In genomic region chr15:82186131-82186530, GRCm38 (mm10) we compare ENCODE assay signal across 13 mouse cellular contexts. TPM values are rescaled to one million over a fixed set of nuclear protein-coding genes. Genes with fewer than 3 reads are reported as not detected.
DNase-seq lines count a peak whose midpoint lies in the region; ATAC-seq lines count a peak whose summit lies in the region.
"Had no signal": no experiment of that assay in that cellular context is flagged by ENCODE, and none has a peak within 500 bp of the region (broad histone marks: within the 10 kb centered on the region; RNA-seq: fewer than 3 reads in every experiment).

No protein-coding gene starts in this region.

- intact Hi-C loops in left cerebral cortex, postnatal 4 days (cut with DNase I), result no loop called here

- peaks cover 25% of the 10 kb centered on the region for H3K9me3 ChIP-seq in erythroblast, embryonic 14.5 days (ENCODE audit: control insufficient read depth, low read length)
- H3K9me3 ChIP-seq in intestine, embryonic 16.5 days (ENCODE audit: control insufficient read depth, low read length), result no peaks in the 10 kb centered on the region

- H3K4me2 ChIP-seq in intestine, embryonic 16.5 days (ENCODE audit: low read depth, low read length), result no peak overlapping the region

- ATAC-seq in intestine, embryonic 16.5 days, result peak; percentile 29
- ATAC-seq: forebrain, embryonic 14.5 days had no signal

- 78% methylated on average over 14 of the region's 14 CpGs for WGBS in intestine, embryonic 16.5 days

- peaks cover 68% of the 10 kb centered on the region for H3K4me1 ChIP-seq in erythroblast, embryonic 14.5 days (ENCODE audit: control insufficient read depth)
- H3K4me1 ChIP-seq in intestine, embryonic 16.5 days (ENCODE audit: control insufficient read depth, insufficient read depth, low read length), result no peaks in the 10 kb centered on the region

- H3K27ac ChIP-seq in intestine, embryonic 16.5 days (ENCODE audit: low read length), result no peak overlapping the region

- H3K9ac ChIP-seq in intestine, embryonic 16.5 days (ENCODE audit: low read depth, low read length), result no peak overlapping the region

- H3K27me3 ChIP-seq in erythroblast, embryonic 14.5 days (ENCODE audit: control insufficient read depth), result no peaks in the 10 kb centered on the region; the same call in 1 of the 2 replicates
- H3K27me3 ChIP-seq in intestine, embryonic 16.5 days (replicated peaks; ENCODE audit: control insufficient read depth, insufficient read depth, low read length), result no peaks in the 10 kb centered on the region
- H3K27me3 ChIP-seq: megakaryocyte, embryonic 14.5 days had no signal

- peak overlapping the region; percentile 21 for H3K4me3 ChIP-seq in erythroblast, embryonic 14.5 days (replicated peaks)
- no peak overlapping the region for H3K4me3 ChIP-seq in intestine, embryonic 16.5 days (ENCODE audit: low read length)
- H3K4me3 ChIP-seq: megakaryocyte, embryonic 14.5 days had no signal

- peak; percentile 41 to 56 for DNase-seq in spleen, postnatal 10 days (ENCODE audit: low spot score in 2 of 2)
- DNase-seq in spleen, adult 18-20 months, result no peak
- DNase-seq in yolk sac, embryonic 10.5 days (ENCODE audit: low spot score), result no peak
- no peak for DNase-seq in left cerebral cortex, postnatal 4 days
- DNase-seq in cerebellum, adult 11-12 months, result no peak
- DNase-seq: embryo, embryonic 11 days; kidney, adult 18-20 months; thymus, postnatal 36 days had no signal

- H3K36me3 ChIP-seq in erythroblast, embryonic 14.5 days (ENCODE audit: control insufficient read depth), result peaks cover 100% of the 10 kb centered on the region
- peaks cover 46% of the 10 kb centered on the region for H3K36me3 ChIP-seq in intestine, embryonic 16.5 days (ENCODE audit: control insufficient read depth, insufficient read depth, low read length)

RNA-seq across cellular contexts. Expression of gene Shisa8, which starts 26.5 kb away (rescaled TPM):
- polyA plus RNA-seq in erythroblast, embryonic 14.5 days (2012), result 0.03 TPM in 2 replicates
- 0.06 and 0.09 TPM in 2 replicates for polyA plus RNA-seq in intestine, embryonic 16.5 days (2015; fragmentation: Nextera tagmentation; extraction: Ambion mirVana)
- 1 to 10 TPM; 1.5 to 2.0 TPM for total RNA-seq in left cerebral cortex, postnatal 4 days (2021)

RNA-seq across cellular contexts. Expression of gene Tnfrsf13c, which starts 38.0 kb away (rescaled TPM):
- 0.36 TPM in 1 of 2 replicates, not detected in the other for polyA plus RNA-seq in erythroblast, embryonic 14.5 days (2012)
- 0.09 and 0.11 TPM in 2 replicates for polyA plus RNA-seq in intestine, embryonic 16.5 days (2015; fragmentation: Nextera tagmentation; extraction: Ambion mirVana)
- 1 to 10 TPM in 1 of 2 experiments, under 1 TPM in 1; 0.46 to 1.1 TPM for total RNA-seq in left cerebral cortex, postnatal 4 days (2021)
- polyA plus RNA-seq: limb, embryonic 11.5 days had no signal

RNA-seq across cellular contexts. Expression of gene Srebf2, which starts 39.1 kb away (rescaled TPM):
- 14.2 and 17.0 TPM in 2 replicates for polyA plus RNA-seq in erythroblast, embryonic 14.5 days (2012)
- 138 and 141 TPM in 2 replicates for polyA plus RNA-seq in intestine, embryonic 16.5 days (2015; fragmentation: Nextera tagmentation; extraction: Ambion mirVana)
- 100 to 1,000 TPM; 233 to 234 TPM for total RNA-seq in left cerebral cortex, postnatal 4 days (2021)

RNA-seq across cellular contexts. Expression of gene Ccdc134, which starts 58.4 kb away (rescaled TPM):
- polyA plus RNA-seq in erythroblast, embryonic 14.5 days (2012), result 0.70 and 0.73 TPM in 2 replicates
- 9.8 and 11.6 TPM in 2 replicates for polyA plus RNA-seq in intestine, embryonic 16.5 days (2015; fragmentation: Nextera tagmentation; extraction: Ambion mirVana)
- 10 to 100 TPM; 11.3 to 12.4 TPM for total RNA-seq in left cerebral cortex, postnatal 4 days (2021)

RNA-seq across cellular contexts. Expression of gene Cenpm, which starts 58.4 kb away (rescaled TPM):
- 16.4 and 20.1 TPM in 2 replicates for polyA plus RNA-seq in erythroblast, embryonic 14.5 days (2012)
- polyA plus RNA-seq in intestine, embryonic 16.5 days (2015; fragmentation: Nextera tagmentation; extraction: Ambion mirVana), result 36.3 and 43.6 TPM in 2 replicates
- total RNA-seq in left cerebral cortex, postnatal 4 days (2021), result 1 to 10 TPM; 6.5 to 6.9 TPM

Comparison
In these comparisons a context has a peak if more than half of its experiments do, and no peak if none do; other contexts are left out.
1. DNase-seq: peak in spleen, postnatal 10 days (2 of 2); none in spleen, adult 18-20 months (0 of 2), yolk sac, embryonic 10.5 days (single experiment), left cerebral cortex, postnatal 4 days (single experiment) and cerebellum, adult 11-12 months (single experiment).